Mouse (Mus musculus): ENCODE measurements around the gene Dusp3. TPM values are rescaled to one million over a fixed set of nuclear protein-coding genes. Genes with fewer than 3 reads are reported as not detected.
"Not testable (repeated sequence)": the region's sequence is repeated elsewhere in the genome, so short reads cannot be mapped to it uniquely, and the experiment has no call there.

Dusp3 gene
- polyA plus RNA-seq, 1 experiment, result 13.3 TPM

DNA sequence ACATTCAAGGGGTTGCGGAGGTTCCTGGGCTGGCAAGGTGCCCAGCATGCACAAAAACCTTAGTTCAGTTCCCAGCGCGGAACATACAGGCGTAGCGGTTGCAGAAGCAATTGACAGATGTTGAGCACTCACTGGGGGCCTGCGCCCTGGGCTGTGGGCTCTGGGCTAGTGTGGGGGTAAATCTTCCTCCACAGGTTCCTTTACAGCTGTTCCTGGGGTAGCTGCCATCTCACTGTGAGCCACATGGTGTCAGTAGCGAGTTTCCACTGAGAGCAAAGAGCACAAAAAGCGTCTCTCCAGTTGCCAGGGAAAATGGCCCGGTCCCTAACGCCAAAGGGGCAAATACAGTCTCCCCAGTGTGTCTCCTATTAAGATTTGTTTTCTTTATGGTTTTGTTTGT lies 823 bp downstream of the Dusp3 start:
- no peaks in the 10 kb centered on the region for H3K9me3 ChIP-seq (replicated peaks; ENCODE audit: control insufficient read depth, insufficient read depth, low read length, poor library complexity, severe bottlenecking)

DNA sequence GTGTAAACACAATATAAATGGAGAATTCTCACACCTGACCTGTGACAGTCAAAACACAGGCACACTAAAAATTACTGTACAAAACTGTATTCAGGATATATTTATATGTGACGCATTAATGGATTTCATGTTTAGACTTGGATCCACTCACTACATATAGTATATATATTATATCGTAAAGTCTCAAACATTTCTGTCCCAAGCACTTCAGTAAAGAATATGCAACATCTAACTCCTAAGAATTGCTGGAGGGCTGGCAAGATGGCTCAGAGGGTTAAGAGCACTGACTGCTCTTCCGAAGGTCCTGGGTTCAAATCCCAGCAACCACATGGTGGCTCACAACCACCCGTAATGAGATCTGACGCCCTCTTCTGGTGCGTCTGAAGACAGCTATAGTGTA lies 1.4 kb downstream of the Dusp3 start:
- not testable (repeated sequence) for H3K36me3 ChIP-seq (ENCODE audit: control insufficient read depth, insufficient read depth, low read length, poor library complexity, severe bottlenecking); H3K9me3 ChIP-seq (replicated peaks; ENCODE audit: control insufficient read depth, insufficient read depth, low read length, poor library complexity, severe bottlenecking); H3K27me3 ChIP-seq (ENCODE audit: control insufficient read depth, insufficient read depth, low read length, poor library complexity, severe bottlenecking); H3K9ac ChIP-seq (ENCODE audit: low read depth, poor library complexity, severe bottlenecking); H3K27ac ChIP-seq (ENCODE audit: insufficient read depth, low read length); H3K4me3 ChIP-seq (ENCODE audit: low read depth, low read length); H3K4me1 ChIP-seq (ENCODE audit: control insufficient read depth, insufficient read depth, low read length)

More for the DNA sequence above, 823 bp downstream of the Dusp3 start:
- no peak overlapping the region for H3K9ac ChIP-seq (ENCODE audit: low read depth, poor library complexity, severe bottlenecking)
- H3K4me3 ChIP-seq (ENCODE audit: low read depth, low read length), result no peak overlapping the region
- peaks cover 6% of the 10 kb centered on the region for H3K4me1 ChIP-seq (ENCODE audit: control insufficient read depth, insufficient read depth, low read length)
- H3K36me3 ChIP-seq (ENCODE audit: control insufficient read depth, insufficient read depth, low read length, poor library complexity, severe bottlenecking), result no peaks in the 10 kb centered on the region
- peak; percentile 87 for TF ChIP-seq CTCF (IDR thresholded peaks at IDR 0.05; ENCODE audit: low read depth, low read length)
- TF ChIP-seq EP300 (IDR thresholded peaks at IDR 0.05; ENCODE audit: insufficient read depth, low read depth, low read length), result no peak
- no peak overlapping the region for H3K27ac ChIP-seq (ENCODE audit: insufficient read depth, low read length)
- H3K27me3 ChIP-seq (ENCODE audit: control insufficient read depth, insufficient read depth, low read length, poor library complexity, severe bottlenecking), result no peaks in the 10 kb centered on the region; the same call in 1 of the 2 replicates

DNA sequence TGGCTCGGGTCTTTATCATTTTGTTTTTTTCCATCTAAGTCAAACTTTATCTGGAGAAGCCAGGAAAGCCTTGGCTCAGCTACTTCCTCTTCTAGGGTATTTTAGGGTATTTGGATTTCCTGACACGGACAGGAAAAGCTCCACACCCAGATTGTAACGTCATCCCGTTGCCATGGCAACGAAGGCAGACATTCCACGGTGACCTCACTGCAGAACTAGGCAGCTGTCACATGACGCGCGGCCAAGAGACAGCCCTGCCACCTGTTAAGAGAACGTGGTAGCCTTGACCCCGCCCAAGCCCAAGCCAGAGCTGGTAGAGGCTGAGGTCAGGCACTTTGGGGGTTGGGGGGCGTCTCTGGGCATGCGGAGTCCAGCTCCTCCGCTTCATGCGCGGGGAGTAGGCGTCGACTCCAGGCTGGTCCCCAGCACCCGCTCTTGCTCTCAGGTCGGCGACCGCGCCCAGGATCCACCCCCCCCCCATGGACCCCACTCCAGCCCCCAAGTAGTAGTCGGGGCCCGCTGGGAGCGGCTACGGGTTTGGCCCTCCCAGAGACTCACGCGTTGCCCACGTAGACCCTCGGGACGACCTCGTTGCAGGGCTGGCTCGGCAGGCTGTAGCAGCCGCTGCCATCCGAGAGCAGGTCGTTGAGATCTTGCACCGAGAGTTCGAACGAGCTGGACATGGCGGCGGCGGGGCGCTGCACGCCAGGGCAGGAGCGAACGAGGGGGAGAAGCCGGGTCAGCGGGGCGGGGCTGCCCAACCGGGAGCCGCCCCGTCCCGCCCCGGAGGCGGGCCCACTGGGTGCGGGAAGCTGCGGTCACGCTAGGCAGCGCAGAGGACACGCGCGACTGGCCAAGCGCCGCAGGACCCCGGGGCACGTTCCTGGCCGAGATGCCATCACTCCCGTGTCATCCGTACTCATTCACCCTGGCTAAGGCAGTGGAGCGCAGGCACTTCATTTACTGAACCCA lies 2.5 kb downstream of the Dusp3 start, which contains the start of gene Cfap97d1:
Gene Cfap97d1, plus strand, starts transcription at position 226 of the 972 bp plus-strand sequence.
- H3K36me3 ChIP-seq (ENCODE audit: control insufficient read depth, insufficient read depth, low read length, poor library complexity, severe bottlenecking), result no peaks in the 10 kb centered on the region
- TF ChIP-seq POLR2A (IDR thresholded peaks at IDR 0.05; ENCODE audit: insufficient read depth, low read length) (peak; percentile 7), EP300 (IDR thresholded peaks at IDR 0.05; ENCODE audit: insufficient read depth, low read depth, low read length) (peak; percentile 55; the same call in 1 of the 2 replicates), CTCF (IDR thresholded peaks at IDR 0.05; ENCODE audit: low read depth, low read length) (no peak)
- H3K27me3 ChIP-seq (ENCODE audit: control insufficient read depth, insufficient read depth, low read length, poor library complexity, severe bottlenecking), result no peaks in the 10 kb centered on the region
- H3K9ac ChIP-seq (ENCODE audit: low read depth, poor library complexity, severe bottlenecking), result peak within 1 kb of the TSS; percentile 61
- no peaks in the 10 kb centered on the region for H3K9me3 ChIP-seq (replicated peaks; ENCODE audit: control insufficient read depth, insufficient read depth, low read length, poor library complexity, severe bottlenecking)
- peak within 1 kb of the TSS; percentile 82 for H3K4me3 ChIP-seq (ENCODE audit: low read depth, low read length)
- no peak within 1 kb of the TSS for H3K27ac ChIP-seq (ENCODE audit: insufficient read depth, low read length)
- H3K4me1 ChIP-seq (ENCODE audit: control insufficient read depth, insufficient read depth, low read length), result peaks cover 6% of the 10 kb centered on the region

DNA sequence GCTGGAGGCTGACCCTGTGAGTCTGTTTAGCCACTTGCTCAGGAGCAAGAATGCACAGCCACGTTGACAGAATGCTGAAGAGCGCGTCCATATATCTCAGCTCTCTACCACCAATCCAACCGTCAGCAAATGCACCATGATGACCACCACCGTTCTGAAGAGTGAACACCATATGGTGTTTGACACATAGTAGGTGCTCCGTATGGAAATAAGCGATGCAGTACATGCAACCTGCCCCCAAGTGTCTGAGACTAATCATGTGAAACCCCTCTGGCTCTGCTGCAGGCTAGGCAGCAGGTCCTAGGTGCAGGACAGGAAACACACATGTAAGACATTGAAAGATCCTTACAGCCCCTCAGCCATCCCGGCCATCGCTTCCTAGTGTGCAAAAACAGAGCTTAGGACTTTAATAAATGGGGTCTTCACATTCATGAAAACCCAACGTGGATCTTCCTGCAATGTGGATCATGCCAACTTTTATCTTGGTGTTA lies 3.3 kb downstream of the Dusp3 start:
- H3K4me1 ChIP-seq (ENCODE audit: control insufficient read depth, insufficient read depth, low read length), result peaks cover 6% of the 10 kb centered on the region
- H3K9ac ChIP-seq (ENCODE audit: low read depth, poor library complexity, severe bottlenecking), result no peak overlapping the region
- H3K9me3 ChIP-seq (replicated peaks; ENCODE audit: control insufficient read depth, insufficient read depth, low read length, poor library complexity, severe bottlenecking), result no peaks in the 10 kb centered on the region
- no peak overlapping the region for H3K27ac ChIP-seq (ENCODE audit: insufficient read depth, low read length)
- H3K36me3 ChIP-seq (ENCODE audit: control insufficient read depth, insufficient read depth, low read length, poor library complexity, severe bottlenecking), result no peaks in the 10 kb centered on the region
- no peak overlapping the region for H3K4me3 ChIP-seq (ENCODE audit: low read depth, low read length)
- TF ChIP-seq EP300 (IDR thresholded peaks at IDR 0.05; ENCODE audit: insufficient read depth, low read depth, low read length), result no peak
- no peak for TF ChIP-seq POLR2A (IDR thresholded peaks at IDR 0.05; ENCODE audit: insufficient read depth, low read length)
- no peak for TF ChIP-seq CTCF (IDR thresholded peaks at IDR 0.05; ENCODE audit: low read depth, low read length)
- no peaks in the 10 kb centered on the region for H3K27me3 ChIP-seq (ENCODE audit: control insufficient read depth, insufficient read depth, low read length, poor library complexity, severe bottlenecking)

DNA sequence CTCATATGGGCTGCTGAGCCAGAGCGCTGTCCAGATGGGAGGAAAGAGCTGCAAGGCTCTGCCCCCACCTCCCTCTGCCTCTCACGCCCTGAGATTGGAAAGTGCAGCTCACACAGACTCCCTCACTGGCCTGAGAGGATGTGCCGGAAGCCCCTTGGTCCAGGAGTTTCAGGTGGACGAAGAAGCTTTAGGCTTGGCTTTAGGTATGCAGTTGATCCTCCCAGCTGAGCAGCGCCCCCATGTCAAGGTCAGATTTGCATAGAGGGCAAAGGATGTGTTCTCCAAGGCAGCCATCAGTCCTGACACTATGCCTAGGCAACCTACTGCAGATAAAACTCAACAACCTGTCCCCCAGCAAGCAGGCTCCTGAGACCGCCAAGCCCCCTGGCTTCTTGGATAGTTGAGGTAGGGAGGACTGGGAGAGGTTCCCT lies 3.8 kb downstream of the Dusp3 start:
- Histone ChIP-seq H3K9me3 (replicated peaks; ENCODE audit: control insufficient read depth, insufficient read depth, low read length, poor library complexity, severe bottlenecking) (no peaks in the 10 kb centered on the region), H3K27me3 (ENCODE audit: control insufficient read depth, insufficient read depth, low read length, poor library complexity, severe bottlenecking) (no peaks in the 10 kb centered on the region), H3K4me3 (ENCODE audit: low read depth, low read length) (no peak overlapping the region), H3K36me3 (ENCODE audit: control insufficient read depth, insufficient read depth, low read length, poor library complexity, severe bottlenecking) (no peaks in the 10 kb centered on the region), H3K4me1 (ENCODE audit: control insufficient read depth, insufficient read depth, low read length) (peaks cover 6% of the 10 kb centered on the region), H3K9ac (ENCODE audit: low read depth, poor library complexity, severe bottlenecking) (no peak overlapping the region), H3K27ac (ENCODE audit: insufficient read depth, low read length) (no peak overlapping the region)
- no peak for TF ChIP-seq POLR2A (IDR thresholded peaks at IDR 0.05; ENCODE audit: insufficient read depth, low read length)
- 0 out of 2 replicates have a peak, but pooled peaks have one; percentile 21 for TF ChIP-seq EP300 (IDR thresholded peaks at IDR 0.05; ENCODE audit: insufficient read depth, low read depth, low read length)

DNA sequence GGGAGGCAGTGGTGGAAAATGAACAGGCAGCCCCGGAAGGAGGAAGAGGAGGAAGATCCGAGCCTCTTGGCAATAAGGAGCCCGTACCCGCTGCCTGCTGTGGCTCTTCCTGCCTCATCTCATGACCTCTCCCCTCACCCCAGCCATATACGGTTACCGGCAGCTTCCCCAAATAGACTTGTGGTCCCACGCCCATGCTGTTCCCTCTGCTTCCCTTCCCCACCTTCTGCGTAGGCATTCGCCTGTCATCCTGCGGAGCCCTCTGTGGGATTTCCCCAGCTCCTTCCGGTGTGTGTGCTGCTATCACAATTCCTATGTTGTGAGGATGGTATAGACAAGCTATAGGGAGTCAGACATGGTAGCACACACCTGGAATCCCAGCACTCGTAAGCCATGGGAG lies 5.0 kb downstream of the Dusp3 start:
- TF ChIP-seq POLR2A (IDR thresholded peaks at IDR 0.05; ENCODE audit: insufficient read depth, low read length) (no peak), CTCF (IDR thresholded peaks at IDR 0.05; ENCODE audit: low read depth, low read length) (no peak)
- Histone ChIP-seq H3K27me3 (ENCODE audit: control insufficient read depth, insufficient read depth, low read length, poor library complexity, severe bottlenecking) (no peaks in the 10 kb centered on the region), H3K4me3 (ENCODE audit: low read depth, low read length) (no peak overlapping the region), H3K9ac (ENCODE audit: low read depth, poor library complexity, severe bottlenecking) (no peak overlapping the region), H3K27ac (ENCODE audit: insufficient read depth, low read length) (no peak overlapping the region), H3K9me3 (replicated peaks; ENCODE audit: control insufficient read depth, insufficient read depth, low read length, poor library complexity, severe bottlenecking) (no peaks in the 10 kb centered on the region), H3K4me1 (ENCODE audit: control insufficient read depth, insufficient read depth, low read length) (peaks cover 6% of the 10 kb centered on the region), H3K36me3 (ENCODE audit: control insufficient read depth, insufficient read depth, low read length, poor library complexity, severe bottlenecking) (no peaks in the 10 kb centered on the region)
